13 mouse cellular contexts compared by ENCODE assay signal in the genomic region with DNA sequence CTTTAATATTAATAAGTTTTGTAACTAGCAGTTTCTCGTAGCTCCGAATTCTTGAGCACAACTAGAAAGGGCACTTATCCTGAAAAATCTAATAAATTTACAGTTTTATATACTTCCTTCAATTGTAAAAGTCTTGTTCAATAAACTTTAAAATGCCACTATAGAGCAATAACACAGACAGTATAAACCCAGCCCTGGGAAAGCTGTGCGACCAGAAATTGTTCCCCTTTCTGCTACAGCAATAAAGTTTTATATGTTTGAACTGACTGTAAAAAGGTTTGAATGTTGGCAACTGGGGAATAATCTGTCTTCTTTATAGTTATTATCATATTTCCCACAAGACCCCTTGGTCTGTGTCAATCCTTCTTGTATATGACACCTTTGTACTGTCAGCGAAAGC.
"Had no signal": no experiment of that assay in that cellular context is flagged by ENCODE, and none has a peak within 500 bp of the region (broad histone marks: within the 10 kb centered on the region; RNA-seq: fewer than 3 reads in every experiment).

No protein-coding gene starts in this region.

- ATAC-seq: liver, embryonic 12.5 days; midbrain, embryonic 16.5 days had no signal

- H3K27ac ChIP-seq: limb, embryonic 15.5 days; liver, embryonic 12.5 days; midbrain, embryonic 10.5 days; stomach, embryonic 15.5 days had no signal

- H3K27me3 ChIP-seq: stomach, embryonic 15.5 days had no signal

- H3K36me3 ChIP-seq: limb, embryonic 15.5 days; stomach, embryonic 15.5 days had no signal

- H3K4me3 ChIP-seq: limb, embryonic 15.5 days; liver, embryonic 12.5 days; midbrain, embryonic 10.5 days; stomach, embryonic 15.5 days had no signal

- H3K9ac ChIP-seq: limb, embryonic 15.5 days; liver, embryonic 12.5 days; lung, embryonic 14.5 days; stomach, embryonic 15.5 days had no signal

- DNase-seq: kidney, adult 18-20 months; kidney, postnatal 10 days; kidney, postnatal 4 days; lung, embryonic 14.5 days; lung, postnatal 10 days; lung, postnatal 4 days; right cerebral cortex, postnatal 14 days; thymus, postnatal 14 days had no signal

- H3K4me2 ChIP-seq: limb, embryonic 15.5 days; liver, embryonic 12.5 days; lung, embryonic 14.5 days; stomach, embryonic 15.5 days had no signal

- H3K9me3 ChIP-seq: limb, embryonic 15.5 days; liver, embryonic 12.5 days; midbrain, embryonic 10.5 days; stomach, embryonic 15.5 days had no signal
